Mouse (Mus musculus) testis, adult 2 months (tissue): Measurements from ENCODE around the gene Akap17b. TPM values are rescaled to one million over a fixed set of nuclear protein-coding genes. Genes with fewer than 3 reads are reported as not detected.
"Not testable (repeated sequence)": the region's sequence is repeated elsewhere in the genome, so short reads cannot be mapped to it uniquely, and the experiment has no call there.

ENCODE experiments used
- H3K27ac ChIP-seq: fragments of 200-500 bp; 2 replicates; pipeline ENCODE4 v1.5.1; 2012; ENCODE audit warnings: low read depth, low read length; ENCODE audit not compliant: control insufficient read depth, insufficient read depth
- H3K27me3 ChIP-seq: fragments of 200-500 bp; 2 replicates; pipeline ENCODE4 v1.6.1; 2012; ENCODE audit warnings: mild to moderate bottlenecking, low read length, moderate library complexity; ENCODE audit not compliant: control insufficient read depth, insufficient read depth
- H3K36me3 ChIP-seq: fragments of 200-500 bp; 2 replicates; pipeline ENCODE4 v1.6.1; 2012; ENCODE audit warnings: mild to moderate bottlenecking, low read length; ENCODE audit not compliant: control insufficient read depth, insufficient read depth
- H3K4me1 ChIP-seq: fragments of 200-500 bp; 2 replicates; pipeline ENCODE4 v1.6.1; 2012; ENCODE audit warnings: low read length; ENCODE audit not compliant: control insufficient read depth, insufficient read depth
- H3K4me3 ChIP-seq: fragments of 200-500 bp; 2 replicates; pipeline ENCODE4 v1.5.1; 2012; ENCODE audit warnings: low read depth, mild to moderate bottlenecking, low read length, moderate library complexity, mixed read lengths; ENCODE audit not compliant: control insufficient read depth
- CTCF ChIP-seq: fragments of 200-500 bp; IDR thresholded peaks from 2 replicates; pipeline ENCODE4 v1.5.1; 2012; ENCODE audit warnings: low read depth, mild to moderate bottlenecking, inconsistent platforms, low read length, moderate library complexity; ENCODE audit not compliant: control insufficient read depth, insufficient read depth, insufficient replicate concordance
- POLR2A ChIP-seq: fragments of 200-500 bp; IDR thresholded peaks from 2 replicates; pipeline ENCODE4 v1.6.1; 2012; ENCODE audit warnings: low read depth, mild to moderate bottlenecking, inconsistent platforms, low read length, moderate library complexity; ENCODE audit not compliant: control insufficient read depth
- polyA plus RNA-seq: library from polyadenylated mRNA; depleted of rRNA; stranded (reverse); fragments of >200 nt; gene quantifications from 2 replicates; pipeline ENCODE4 v1.2.3, GENCODE M21; 2012

The Akap17b gene
- polyA plus RNA-seq, 1 experiment, result 1.3 TPM

DNA sequence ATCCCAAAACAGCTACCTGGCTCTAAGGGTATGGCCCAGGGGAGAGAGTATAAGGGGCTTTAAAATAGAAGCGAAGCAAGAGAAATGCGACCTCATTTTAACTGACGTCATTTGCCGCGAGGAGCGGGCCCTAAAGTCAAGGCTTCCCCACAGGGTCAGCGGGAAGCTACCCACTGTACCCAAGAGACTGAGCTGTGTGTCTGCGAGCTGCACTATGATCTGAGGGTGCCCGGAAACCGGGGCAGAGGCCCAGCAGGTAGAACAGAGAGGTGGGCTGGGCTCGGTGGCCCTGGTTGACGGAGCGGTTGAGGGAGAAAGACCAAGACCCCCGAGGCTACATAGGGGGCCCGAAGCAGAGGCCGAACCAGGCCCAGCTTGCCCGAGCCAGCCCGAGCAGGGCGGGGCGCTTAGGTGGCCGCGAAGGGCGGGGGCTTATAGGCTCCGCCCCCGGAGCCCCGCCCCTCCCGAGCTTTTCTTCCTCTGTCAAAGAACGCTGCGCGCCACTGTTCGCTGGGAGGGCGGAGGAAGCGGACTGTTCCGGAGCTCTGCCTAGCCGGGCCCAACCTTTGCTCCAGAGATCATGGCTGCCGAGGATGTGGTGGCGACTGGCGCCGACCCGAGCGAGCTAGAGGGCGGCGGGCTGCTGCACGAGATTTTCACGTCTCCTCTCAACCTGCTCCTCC lies 47.3 kb downstream of the Akap17b start, which contains the start of gene Pgrmc1:
Gene Pgrmc1, plus strand, starts transcription at position 500 of the 683 bp plus-strand sequence.
- TF ChIP-seq POLR2A, result peak; percentile 89
- no peak for TF ChIP-seq CTCF
- Histone ChIP-seq H3K4me3 (peak within 1 kb of the TSS; percentile 88), H3K27me3 (no peaks in the 10 kb centered on the region), H3K27ac (peak within 1 kb of the TSS; percentile 78), H3K4me1 (no peaks in the 10 kb centered on the region), H3K36me3 (no peaks in the 10 kb centered on the region)

DNA sequence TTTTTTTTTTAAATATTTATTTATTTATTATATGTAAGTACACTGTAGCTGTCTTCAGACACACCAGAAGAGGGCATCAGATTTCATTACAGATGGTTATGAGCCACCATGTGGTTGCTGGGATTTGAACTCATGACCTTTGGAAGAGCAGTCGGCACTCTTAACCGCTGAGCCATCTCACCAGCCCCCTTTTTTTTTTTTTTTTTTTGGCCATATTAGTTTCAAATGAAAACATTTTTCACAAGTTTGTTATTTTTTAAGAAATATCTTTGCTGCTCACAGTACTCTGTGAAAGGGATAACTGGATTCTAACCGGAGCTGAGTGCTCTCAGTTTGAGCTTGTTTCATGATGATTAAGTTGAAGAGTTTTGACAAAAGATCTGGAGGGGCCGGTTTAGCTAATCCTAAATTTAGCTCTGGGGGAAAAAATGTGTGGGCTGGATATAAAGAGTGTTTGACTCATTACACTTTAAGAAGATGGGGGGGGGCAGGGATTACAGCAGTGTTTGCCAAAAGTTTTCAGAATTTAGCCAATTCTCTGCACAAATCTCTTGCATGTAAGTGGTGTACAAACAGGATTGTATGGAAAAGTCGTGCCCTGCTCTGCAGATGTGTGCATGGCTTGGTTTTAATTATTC lies 48.6 kb downstream of the Akap17b start:
- 0 out of 2 replicates have a peak overlapping the region, but pooled peaks have one; percentile 4 for H3K27ac ChIP-seq
- H3K4me1 ChIP-seq, H3K4me3 ChIP-seq, H3K27me3 ChIP-seq, H3K36me3 ChIP-seq: not testable (repeated sequence)

DNA sequence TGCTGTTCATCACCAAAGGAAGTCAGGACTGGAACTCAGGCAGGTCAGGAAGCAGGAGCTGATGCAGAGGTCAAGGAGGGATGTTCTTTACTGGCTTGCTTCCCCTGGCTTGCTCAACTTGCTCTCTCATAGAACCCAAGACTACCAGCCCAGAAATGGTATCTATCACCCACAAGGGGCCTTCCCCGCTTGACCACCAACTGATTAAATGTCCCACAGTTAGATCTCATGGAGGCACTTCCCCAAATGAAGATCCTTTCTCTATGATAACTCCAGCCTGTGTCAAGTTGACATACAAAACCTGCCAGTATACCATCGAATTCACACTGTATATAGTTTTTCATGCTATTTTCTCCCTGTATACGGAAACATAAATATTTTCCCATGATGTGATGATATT lies 49.9 kb downstream of the Akap17b start:
- Histone ChIP-seq H3K4me3 (no peak overlapping the region), H3K4me1 (no peaks in the 10 kb centered on the region), H3K27me3 (no peaks in the 10 kb centered on the region), H3K36me3 (no peaks in the 10 kb centered on the region), H3K27ac (no peak overlapping the region)
- TF ChIP-seq POLR2A (no peak), CTCF (no peak)

DNA sequence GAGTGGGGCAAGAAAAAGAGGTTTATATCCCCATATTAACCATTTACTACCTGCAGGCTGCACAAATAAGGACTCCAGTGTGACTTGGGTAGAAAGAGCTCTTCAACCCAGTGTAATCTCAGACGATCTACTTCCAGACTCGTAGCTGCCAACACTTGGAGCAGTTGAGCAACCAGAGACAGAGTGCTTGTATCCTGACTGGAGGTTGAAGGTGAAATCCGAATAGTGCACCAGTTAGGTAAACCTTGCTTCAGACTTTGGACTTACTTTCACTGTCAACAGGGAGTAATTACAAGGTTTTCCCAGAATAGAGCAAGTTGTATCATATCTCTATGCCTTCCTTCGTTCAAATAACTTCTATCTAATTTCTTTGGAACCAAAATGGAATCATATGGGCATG lies 53.7 kb downstream of the Akap17b start:
- no peak for TF ChIP-seq POLR2A
- TF ChIP-seq CTCF, result no peak
- no peak overlapping the region for H3K27ac ChIP-seq
- no peaks in the 10 kb centered on the region for H3K4me1 ChIP-seq
- H3K4me3 ChIP-seq, result no peak overlapping the region
- H3K36me3 ChIP-seq, result no peaks in the 10 kb centered on the region
- no peaks in the 10 kb centered on the region for H3K27me3 ChIP-seq

DNA sequence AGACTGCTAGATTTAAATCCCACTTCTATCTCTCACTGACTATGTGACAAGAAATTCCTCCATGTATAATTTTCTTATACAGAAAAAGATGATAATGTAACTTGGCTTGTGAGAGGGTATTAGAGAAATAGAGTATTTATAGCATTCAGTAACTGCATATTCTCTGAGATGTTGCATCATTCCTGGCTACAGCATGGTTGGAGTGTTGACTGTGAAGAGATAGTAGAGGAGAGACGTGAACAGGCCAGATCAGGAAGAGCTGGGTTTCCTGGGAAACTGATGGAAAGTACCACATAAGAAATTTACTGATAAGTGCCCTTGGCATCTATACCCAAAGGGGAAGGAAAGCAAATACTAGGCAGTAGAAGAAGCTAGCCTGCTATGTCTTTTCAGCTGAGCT lies 54.1 kb downstream of the Akap17b start:
- Histone ChIP-seq H3K27ac (no peak overlapping the region), H3K4me3 (no peak overlapping the region), H3K4me1 (no peaks in the 10 kb centered on the region), H3K27me3 (no peaks in the 10 kb centered on the region), H3K36me3 (no peaks in the 10 kb centered on the region)
- TF ChIP-seq CTCF, result no peak
- no peak for TF ChIP-seq POLR2A

DNA sequence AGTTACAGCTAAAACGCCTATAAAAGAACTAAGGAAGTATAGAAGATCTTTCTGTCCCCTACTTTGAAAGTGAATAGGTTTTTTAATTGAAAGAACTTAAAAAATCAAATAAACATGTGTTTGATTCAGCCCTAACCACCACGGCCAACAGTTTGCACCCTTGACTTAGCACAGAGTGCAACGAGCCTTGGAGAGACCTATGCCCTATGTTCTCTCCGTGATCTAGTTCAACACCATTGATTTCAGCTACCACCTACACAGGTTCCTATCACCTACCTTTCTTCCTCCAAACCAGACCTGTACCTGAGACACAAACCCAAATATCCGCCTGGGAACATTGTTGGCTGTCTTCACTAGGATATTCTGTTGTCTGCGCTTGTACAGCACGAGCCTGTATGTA lies 54.9 kb downstream of the Akap17b start:
- TF ChIP-seq CTCF (no peak), POLR2A (no peak)
- H3K27me3 ChIP-seq, result no peaks in the 10 kb centered on the region
- H3K27ac ChIP-seq, result no peak overlapping the region
- no peak overlapping the region for H3K4me3 ChIP-seq
- no peaks in the 10 kb centered on the region for H3K4me1 ChIP-seq
- H3K36me3 ChIP-seq, result no peaks in the 10 kb centered on the region

DNA sequence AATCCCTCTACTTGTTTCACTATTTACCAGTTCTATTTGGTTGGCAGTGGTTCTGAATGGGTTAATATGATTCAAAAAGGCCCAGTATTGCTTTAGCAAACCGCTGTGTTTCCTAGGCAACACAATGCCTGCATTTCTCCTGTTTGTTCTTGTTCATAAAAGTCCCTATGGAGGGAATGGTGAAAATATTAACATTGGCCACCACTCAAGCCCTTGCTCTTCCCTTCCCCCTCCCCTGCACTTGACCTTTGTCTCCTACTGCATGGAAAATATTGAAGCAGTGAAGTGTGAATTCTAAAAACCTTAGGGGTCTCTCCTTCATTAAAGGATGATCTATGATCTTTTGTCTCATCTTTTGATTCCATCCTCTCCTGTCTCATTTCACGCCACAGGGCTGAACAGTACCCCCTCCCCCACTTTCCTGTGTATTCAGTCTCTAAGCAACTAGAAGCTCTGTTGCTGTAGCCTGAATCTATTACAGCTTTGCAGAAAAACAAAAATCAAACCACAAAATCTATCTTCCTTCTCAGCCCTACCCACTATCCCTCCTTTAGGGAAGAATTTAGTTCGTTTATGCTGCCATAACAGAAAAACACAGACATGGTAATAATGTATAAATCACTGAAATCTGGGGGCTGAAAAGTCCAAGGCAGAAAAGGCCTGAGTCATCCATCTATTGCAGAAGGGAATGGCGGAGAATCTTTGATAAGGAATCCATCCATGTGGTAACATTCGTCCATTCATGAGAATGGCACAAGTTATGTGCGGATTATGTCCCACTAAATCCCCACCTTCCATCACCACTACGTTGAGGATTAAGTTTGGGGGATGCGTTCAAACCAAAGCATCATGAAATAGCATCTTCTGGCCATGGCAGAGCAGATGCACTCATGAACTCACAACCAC lies 57.6 kb downstream of the Akap17b start:
- Histone ChIP-seq H3K27ac (no peak overlapping the region), H3K4me1 (no peaks in the 10 kb centered on the region), H3K27me3 (no peaks in the 10 kb centered on the region), H3K4me3 (no peak overlapping the region), H3K36me3 (no peaks in the 10 kb centered on the region)
- TF ChIP-seq CTCF (no peak), POLR2A (no peak)
